Mouse (Mus musculus) intestine, embryonic 14.5 days (tissue): ENCODE measurements around the gene Ntmt1. TPM values are rescaled to one million over a fixed set of nuclear protein-coding genes. Genes with fewer than 3 reads are reported as not detected.

Source experiments
- ATAC-seq: fragments of 200-750 bp; cut with Nextera tagmentation; replicated peaks from 2 replicates; pipeline ENCODE4 v1.8.0; 2017; ENCODE audit warnings: low read depth, moderate number of reproducible peaks, moderate TSS enrichment, moderate library complexity; ENCODE audit not compliant: low FRiP score, low TSS enrichment
- DNase-seq: peaks from one replicate; pipeline ENCODE4 v3.0.0-alpha.2; 2018; ENCODE audit warnings: low spot score
- H3K27ac ChIP-seq: fragments of 300-500 bp; sonication (generic); 2 replicates; pipeline ENCODE4 v1.5.1; 2014; ENCODE audit warnings: low read depth, mild to moderate bottlenecking, control low read depth
- H3K27me3 ChIP-seq: fragments of 300-500 bp; sonication (generic); replicated peaks from 2 replicates; pipeline ENCODE4 v1.6.1; 2014; ENCODE audit warnings: low read length, control low read depth; ENCODE audit not compliant: control insufficient read depth, insufficient read depth
- H3K36me3 ChIP-seq: fragments of 300-500 bp; sonication (generic); 2 replicates; pipeline ENCODE4 v1.6.1; 2014; ENCODE audit warnings: low read length, control low read depth; ENCODE audit not compliant: control insufficient read depth, insufficient read depth
- H3K4me1 ChIP-seq: fragments of 300-500 bp; sonication (generic); replicated peaks from 2 replicates; pipeline ENCODE4 v1.6.1; 2014; ENCODE audit warnings: low read length, control low read depth, mixed read lengths; ENCODE audit not compliant: control insufficient read depth, insufficient read depth
- H3K4me2 ChIP-seq: fragments of 300-500 bp; sonication (generic); 2 replicates; pipeline ENCODE4 v1.6.1; 2014; ENCODE audit warnings: low read length
- H3K4me3 ChIP-seq: fragments of 300-500 bp; sonication (generic); 2 replicates; pipeline ENCODE4 v1.5.1; 2014; ENCODE audit warnings: low read depth, low read length, control low read depth, mixed read lengths
- H3K9ac ChIP-seq: fragments of 300-500 bp; sonication (generic); 2 replicates; pipeline ENCODE4 v1.6.1; 2014; ENCODE audit warnings: mild to moderate bottlenecking, low read length
- H3K9me3 ChIP-seq: fragments of 300-500 bp; sonication (generic); 2 replicates; pipeline ENCODE4 v1.6.1; 2016; ENCODE audit warnings: low read length, control low read depth; ENCODE audit not compliant: control insufficient read depth
- WGBS: fragments of 180-500 bp; shearing (Covaris S2); extraction: QIAGEN DNeasy Blood & Tissue Kit; methylation state at CpG from one replicate; pipeline ENCODE4 v1.1.7; 2014; 5-methylcytosine and 5-hydroxymethylcytosine counted together
- polyA plus RNA-seq: library from polyadenylated mRNA; unstranded; fragments of >200 nt; fragmentation: Nextera tagmentation; extraction: Ambion mirVana; gene quantifications from 2 replicates; pipeline ENCODE4 v1.2.1, GENCODE M21; 2014

Ntmt1 gene
- polyA plus RNA-seq, 1 experiment from 2014 or later, result 105 TPM

DNA sequence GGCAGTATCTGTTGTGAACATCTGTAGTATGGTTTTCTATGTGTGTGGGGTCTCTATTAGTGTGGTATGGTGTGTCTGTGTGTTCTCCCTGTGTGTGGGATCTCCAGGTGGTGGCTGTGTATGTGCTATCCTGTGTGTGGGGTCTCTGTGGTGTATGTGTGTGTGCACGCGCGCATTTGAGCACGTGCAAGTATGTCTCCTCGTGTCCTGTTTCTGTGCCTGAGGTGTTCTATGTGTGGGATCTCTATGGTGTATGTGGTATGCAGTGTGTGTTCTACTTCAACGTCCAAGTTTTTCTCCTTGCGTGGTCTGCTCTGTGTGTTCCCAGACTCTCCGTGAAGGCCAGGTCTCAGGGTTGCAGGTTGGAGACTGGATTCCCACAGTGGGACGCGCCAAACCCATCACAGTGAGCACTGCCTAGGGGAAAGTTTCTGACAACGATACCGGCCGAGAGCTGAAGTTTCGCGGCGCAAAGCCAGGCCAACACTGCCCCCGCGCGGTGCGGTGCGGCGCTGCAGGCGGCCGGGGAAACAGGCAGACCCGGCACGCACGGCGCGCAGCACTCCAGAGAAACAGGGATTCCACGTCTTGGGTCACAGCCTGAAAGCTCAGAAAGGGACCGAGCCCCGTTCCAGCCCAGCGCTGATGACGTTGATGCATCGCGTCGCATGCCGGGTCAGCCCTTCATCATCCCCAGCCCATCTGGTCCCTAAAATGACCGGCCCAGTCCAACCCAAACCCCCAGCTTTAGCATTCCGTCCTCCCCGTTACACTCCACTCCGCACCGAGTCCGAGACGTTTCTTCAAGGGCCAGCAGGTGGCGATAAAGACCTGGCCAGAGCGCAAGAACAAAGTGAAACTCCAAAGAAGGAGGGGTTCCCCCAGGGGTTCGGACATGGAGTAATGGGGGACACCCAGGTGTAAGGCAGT lies 13.2 kb upstream of the Ntmt1 start:
- Histone ChIP-seq H3K9me3 (no peaks in the 10 kb centered on the region), H3K27ac (no peak overlapping the region), H3K4me2 (peak overlapping the region; percentile 64), H3K4me3 (peak overlapping the region; percentile 36), H3K27me3 (no peaks in the 10 kb centered on the region), H3K36me3 (no peaks in the 10 kb centered on the region), H3K4me1 (peaks cover 13% of the 10 kb centered on the region; the same call in 1 of the 2 replicates), H3K9ac (peak overlapping the region; percentile 56)
- ATAC-seq (peak; percentile 82), DNase-seq (peak; percentile 100)
- WGBS, result 5% methylated on average over 48 of the region's 48 CpGs

- H3K9me3 ChIP-seq, result no peaks in the 10 kb centered on the region
- DNase-seq (no peak), ATAC-seq (no peak)
- H3K27ac ChIP-seq, result no peak overlapping the region
- no peaks in the 10 kb centered on the region for H3K36me3 ChIP-seq
- peaks cover 13% of the 10 kb centered on the region; the same call in 1 of the 2 replicates for H3K4me1 ChIP-seq
- peak overlapping the region; percentile 64 for H3K4me2 ChIP-seq
- H3K9ac ChIP-seq, result no peak overlapping the region
- H3K27me3 ChIP-seq, result 0 out of 2 replicates have a peak, but pooled peaks cover 6% of the 10 kb centered on the region
- 0 out of 2 replicates have a peak overlapping the region, but pooled peaks have one; percentile 36 for H3K4me3 ChIP-seq
- WGBS, result 78% methylated on average over 7 of the region's 7 CpGs
Observed at GRCm38 (mm10) chr2:30795271-30795888, 12.2 kb upstream of the Ntmt1 start.

GRCm38 (mm10) chr2:30795889-30796275 lies 11.7 kb upstream of the Ntmt1 start:
- peak overlapping the region; percentile 46; the same call in 1 of the 2 replicates for H3K4me2 ChIP-seq
- H3K9me3 ChIP-seq, result no peaks in the 10 kb centered on the region
- no peak overlapping the region for H3K27ac ChIP-seq
- WGBS, result 88% methylated on average over 4 of the region's 5 CpGs
- 0 out of 2 replicates have a peak, but pooled peaks cover 10% of the 10 kb centered on the region for H3K27me3 ChIP-seq
- no peaks in the 10 kb centered on the region for H3K36me3 ChIP-seq
- H3K4me3 ChIP-seq, result no peak overlapping the region
- no peak overlapping the region; the same call in 1 of the 2 replicates for H3K9ac ChIP-seq
- DNase-seq (no peak), ATAC-seq (no peak)
- peaks cover 14% of the 10 kb centered on the region; the same call in 1 of the 2 replicates for H3K4me1 ChIP-seq

GRCm38 (mm10) chr2:30796382-30796781 lies 11.2 kb upstream of the Ntmt1 start:
- ATAC-seq (peak; percentile 49), DNase-seq (peak; percentile 77)
- Histone ChIP-seq H3K9ac (no peak overlapping the region; the same call in 1 of the 2 replicates), H3K4me3 (0 out of 2 replicates have a peak overlapping the region, but pooled peaks have one; percentile 10), H3K27me3 (0 out of 2 replicates have a peak, but pooled peaks cover 11% of the 10 kb centered on the region), H3K9me3 (no peaks in the 10 kb centered on the region), H3K36me3 (no peaks in the 10 kb centered on the region), H3K27ac (no peak overlapping the region), H3K4me2 (peak overlapping the region; percentile 46), H3K4me1 (peaks cover 19% of the 10 kb centered on the region)
- WGBS, result 6% methylated on average over 10 of the region's 11 CpGs

- DNase-seq, result no peak
- ATAC-seq, result no peak
- Histone ChIP-seq H3K9ac (no peak overlapping the region), H3K4me3 (no peak overlapping the region), H3K36me3 (no peaks in the 10 kb centered on the region), H3K27ac (no peak overlapping the region), H3K9me3 (no peaks in the 10 kb centered on the region), H3K4me1 (peaks cover 24% of the 10 kb centered on the region), H3K4me2 (no peak overlapping the region), H3K27me3 (peaks cover 21% of the 10 kb centered on the region)
- WGBS, result 73% methylated on average over 3 of the region's 3 CpGs
Observed at GRCm38 (mm10) chr2:30799456-30799855, 8.2 kb upstream of the Ntmt1 start.

GRCm38 (mm10) chr2:30800671-30801066 lies 7.0 kb upstream of the Ntmt1 start:
- no peak overlapping the region for H3K27ac ChIP-seq
- H3K4me1 ChIP-seq, result peaks cover 21% of the 10 kb centered on the region
- peak overlapping the region; percentile 98 for H3K4me2 ChIP-seq
- ATAC-seq (no peak), DNase-seq (no peak)
- H3K9me3 ChIP-seq, result no peaks in the 10 kb centered on the region
- 42% methylated on average over 7 of the region's 7 CpGs for WGBS
- H3K36me3 ChIP-seq, result no peaks in the 10 kb centered on the region
- H3K27me3 ChIP-seq, result peaks cover 21% of the 10 kb centered on the region
- peak overlapping the region; percentile 49; the same call in 1 of the 2 replicates for H3K9ac ChIP-seq
- no peak overlapping the region for H3K4me3 ChIP-seq

DNA sequence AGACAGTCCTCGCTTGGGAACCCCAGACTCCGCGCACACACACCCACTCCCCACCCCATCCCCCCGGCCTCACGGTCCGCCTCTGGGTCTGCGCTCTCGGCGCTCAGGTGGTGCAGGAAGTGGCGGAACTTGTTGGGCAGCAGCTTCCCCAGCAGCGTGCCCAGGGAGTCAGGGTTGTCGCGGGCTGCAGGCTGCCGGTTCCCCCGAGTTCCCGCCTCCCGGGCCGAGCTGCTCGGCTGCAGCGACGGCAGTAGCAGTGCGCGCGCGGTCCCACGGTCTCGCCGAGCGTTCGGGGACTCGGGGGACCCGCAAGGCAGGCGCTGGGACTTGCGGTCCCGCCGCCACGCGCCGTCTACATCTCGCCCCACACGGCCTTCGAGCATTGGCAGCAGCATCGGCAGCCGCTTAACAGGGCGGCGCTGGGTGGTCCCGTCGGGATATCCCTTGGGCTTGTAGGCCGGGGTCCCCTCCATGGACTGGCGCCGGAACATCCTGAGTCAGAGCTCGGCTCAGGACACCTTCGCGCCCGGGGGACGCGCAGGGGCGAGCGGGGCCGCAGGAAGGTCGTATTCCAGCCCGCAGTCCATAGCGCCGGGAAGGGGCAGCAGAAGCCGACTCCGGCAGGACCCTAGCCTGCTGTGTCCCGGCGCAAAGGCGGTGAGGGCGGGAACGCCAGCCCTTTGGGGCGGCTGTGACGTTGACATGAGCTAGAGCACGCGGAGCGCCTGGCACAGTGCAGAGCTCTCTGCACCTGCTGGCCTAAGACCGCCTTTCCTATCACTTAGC lies 6.4 kb upstream of the Ntmt1 start:
- Histone ChIP-seq H3K36me3 (no peaks in the 10 kb centered on the region), H3K27me3 (peaks cover 21% of the 10 kb centered on the region), H3K4me1 (peaks cover 17% of the 10 kb centered on the region), H3K9ac (peak overlapping the region; percentile 49), H3K4me3 (peak overlapping the region; percentile 43), H3K27ac (no peak overlapping the region), H3K4me2 (peak overlapping the region; percentile 98), H3K9me3 (no peaks in the 10 kb centered on the region)
- ATAC-seq (peak; percentile 57), DNase-seq (peak; percentile 78)
- under 1% methylated on average over 77 of the region's 77 CpGs for WGBS

- 91% methylated on average over 3 of the region's 3 CpGs for WGBS
- no peak within 1 kb of the TSS for H3K9ac ChIP-seq
- H3K4me3 ChIP-seq, result no peak within 1 kb of the TSS
Observed at GRCm38 (mm10) chr2:30803604-30804003, 4.0 kb upstream of the Ntmt1 start, which contains the start of gene 1700001O22Rik. TSS of gene 1700001O22Rik (minus strand) at chr2:30803661.

More at GRCm38 (mm10) chr2:30803604-30804003, 4.0 kb upstream of the Ntmt1 start, which contains the start of gene 1700001O22Rik:
- no peak within 1 kb of the TSS for H3K4me2 ChIP-seq
- H3K27ac ChIP-seq, result no peak within 1 kb of the TSS
- H3K9me3 ChIP-seq, result no peaks in the 10 kb centered on the region
- no peak for DNase-seq
- H3K36me3 ChIP-seq, result no peaks in the 10 kb centered on the region
- peaks cover 15% of the 10 kb centered on the region for H3K4me1 ChIP-seq
- no peak for ATAC-seq
- peaks cover 21% of the 10 kb centered on the region for H3K27me3 ChIP-seq
